Mouse (Mus musculus) spleen, postnatal 14 days (tissue): ENCODE results near the gene Syce1.

Source experiments
- DNase-seq, 2 experiments: peaks; one replicate each; pipeline ENCODE4 v3.0.0; 2021 to 2022; ENCODE audit warnings: low spot score in 2 of 2

Syce1 gene

DNA sequence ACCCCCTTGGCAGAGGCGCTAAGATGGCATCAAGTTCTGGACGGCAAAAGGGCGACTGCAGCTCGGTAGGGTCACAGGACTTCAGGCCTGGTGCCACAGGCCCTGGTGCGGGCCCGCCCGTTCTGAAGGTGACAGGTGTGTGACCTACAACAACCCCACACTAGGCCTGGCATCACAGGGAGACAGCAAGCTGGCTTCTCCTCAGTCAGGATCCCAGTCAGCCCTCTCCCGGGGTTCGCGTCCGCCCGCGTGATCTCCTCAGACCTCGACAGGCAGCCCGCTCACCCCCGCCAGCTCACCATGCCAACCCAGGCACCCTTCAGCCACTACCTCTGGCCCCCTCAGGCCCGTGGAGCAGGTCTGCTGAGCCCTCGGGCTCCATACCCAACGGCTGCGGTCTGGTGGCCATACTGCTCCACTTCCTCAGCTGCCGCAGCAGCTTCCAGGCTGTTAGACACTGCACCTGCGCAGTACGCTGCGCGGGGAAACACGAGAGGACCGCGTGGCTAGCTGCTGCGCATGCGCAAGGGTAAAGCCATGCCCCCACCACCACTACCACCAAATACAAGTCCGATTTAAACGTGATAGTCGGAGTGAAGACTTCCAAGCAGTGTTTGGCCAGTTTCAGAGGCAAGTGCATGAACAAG, at the start of gene Syce1:
Gene Syce1, minus strand, starts transcription at position 447 of the 647 bp plus-strand sequence.
- DNase-seq: no peak

DNA sequence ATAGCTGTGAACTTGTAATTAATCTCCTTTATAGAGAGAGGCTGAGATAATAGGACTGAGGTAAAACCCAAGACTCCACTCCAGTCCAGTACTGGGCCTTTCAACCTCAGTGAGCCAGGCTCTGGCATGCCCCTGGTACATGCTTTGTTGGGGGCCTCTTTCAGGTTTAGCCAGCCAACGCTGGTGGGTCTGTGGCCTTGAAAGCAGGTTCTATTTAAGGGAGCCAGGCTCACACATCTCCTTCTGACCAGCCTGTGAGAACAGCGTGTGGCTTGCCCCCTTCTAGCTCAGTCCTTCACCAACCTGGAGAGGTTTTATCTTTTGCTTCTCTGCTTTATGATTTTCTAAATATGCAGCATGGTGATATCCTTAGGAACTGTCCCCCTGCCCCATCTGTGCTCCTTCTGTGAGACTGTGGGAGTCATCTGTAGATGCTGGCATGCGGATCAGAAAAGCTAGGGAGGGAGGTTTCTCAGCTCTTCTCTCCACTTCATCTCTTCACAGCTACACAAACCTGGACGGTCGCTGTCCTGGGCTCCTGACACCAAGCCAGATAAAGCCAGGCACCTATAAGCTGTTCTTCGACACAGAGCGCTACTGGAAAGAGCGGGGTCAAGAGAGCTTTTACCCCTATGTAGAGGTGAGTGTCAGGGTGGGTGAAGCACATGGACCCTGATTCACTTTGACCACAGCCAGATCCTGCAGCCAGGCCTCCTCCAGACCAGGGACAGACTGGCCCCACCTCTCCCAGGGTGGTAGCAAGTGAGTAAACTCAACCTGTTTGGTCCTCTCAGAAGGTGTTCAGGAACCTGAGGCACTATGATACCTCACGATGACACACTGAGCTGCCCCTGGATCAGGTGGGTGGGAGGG, 48.8 kb upstream of the Syce1 start:
- no peak for DNase-seq

DNA sequence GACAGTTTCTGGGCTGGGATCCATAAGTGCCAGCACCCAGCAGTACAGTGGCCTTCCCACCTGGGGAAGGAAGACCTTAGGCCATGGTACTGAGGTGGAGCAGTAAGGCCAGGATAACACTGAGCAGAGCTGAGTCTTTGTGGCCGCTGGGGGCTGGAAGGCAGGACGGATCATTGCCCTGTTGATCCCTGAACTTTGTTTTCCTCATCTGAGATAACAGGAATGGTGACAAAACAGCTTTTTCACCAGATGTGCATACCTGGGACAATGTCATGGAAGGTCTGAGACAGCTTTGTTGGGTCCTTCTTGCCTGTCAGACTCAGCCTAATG, 48.1 kb upstream of the Syce1 start:
- DNase-seq: no peak

- DNase-seq: no peak
Observed at GRCm38 (mm10) chr7:140834968-140835757, 47.5 kb upstream of the Syce1 start, which contains the start of gene Urah. Gene Urah (plus strand): TSS chr7:140835018.

DNA sequence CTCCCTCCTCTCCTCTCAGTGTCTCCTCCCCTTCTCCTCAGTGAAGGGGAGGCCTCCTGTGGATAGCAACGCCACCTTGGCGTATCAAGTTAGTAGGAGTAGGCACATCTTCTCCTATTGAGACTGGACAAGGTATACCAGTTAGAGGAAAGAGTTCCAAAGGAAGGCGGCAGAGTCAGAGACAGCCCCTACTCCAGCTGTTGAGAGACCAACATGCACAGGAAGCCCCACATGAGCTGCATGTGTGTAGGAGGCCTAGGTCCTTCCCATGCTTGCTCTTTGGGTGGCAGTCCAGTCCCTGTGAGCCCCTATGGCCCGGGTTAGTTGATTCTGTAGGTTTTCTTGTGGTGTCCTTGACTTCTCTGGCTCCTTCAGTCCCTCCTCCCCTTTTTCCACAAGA, 45.7 kb upstream of the Syce1 start:
- DNase-seq: no peak

DNA sequence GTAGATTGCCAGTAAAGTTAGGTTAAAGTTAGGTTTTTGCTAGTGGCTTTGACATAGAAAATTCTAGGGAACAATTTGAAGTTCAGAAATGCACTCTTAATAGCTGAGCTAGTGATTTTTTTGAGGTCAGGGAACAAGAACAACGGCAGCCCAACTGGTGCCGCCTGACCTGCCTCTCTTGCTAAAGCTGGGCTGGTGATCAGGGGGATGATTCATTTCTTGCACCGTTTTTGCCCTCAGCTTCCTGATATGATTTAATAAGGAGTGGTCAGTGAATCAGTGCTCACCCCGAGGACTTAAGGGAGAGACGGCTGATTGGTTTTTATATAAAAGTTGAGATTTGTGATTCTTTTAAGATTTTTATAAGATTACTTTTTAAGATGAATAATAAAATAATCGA, 43.8 kb upstream of the Syce1 start:
- DNase-seq: no peak

GRCm38 (mm10) chr7:140828171-140828881, 40.7 kb upstream of the Syce1 start:
- no peak for DNase-seq

- no peak for DNase-seq
Observed at GRCm38 (mm10) chr7:140822731-140823130, 35.1 kb upstream of the Syce1 start.

- no peak for DNase-seq
Observed at GRCm38 (mm10) chr7:140821653-140822329, 34.1 kb upstream of the Syce1 start, which contains the start of gene Zfp941. Gene Zfp941 (minus strand): TSS chr7:140822178.

- no peak for DNase-seq
Observed at GRCm38 (mm10) chr7:140821305-140821652, 33.6 kb upstream of the Syce1 start.

- DNase-seq: no peak
Observed at GRCm38 (mm10) chr7:140820173-140820572, 32.5 kb upstream of the Syce1 start.

DNA sequence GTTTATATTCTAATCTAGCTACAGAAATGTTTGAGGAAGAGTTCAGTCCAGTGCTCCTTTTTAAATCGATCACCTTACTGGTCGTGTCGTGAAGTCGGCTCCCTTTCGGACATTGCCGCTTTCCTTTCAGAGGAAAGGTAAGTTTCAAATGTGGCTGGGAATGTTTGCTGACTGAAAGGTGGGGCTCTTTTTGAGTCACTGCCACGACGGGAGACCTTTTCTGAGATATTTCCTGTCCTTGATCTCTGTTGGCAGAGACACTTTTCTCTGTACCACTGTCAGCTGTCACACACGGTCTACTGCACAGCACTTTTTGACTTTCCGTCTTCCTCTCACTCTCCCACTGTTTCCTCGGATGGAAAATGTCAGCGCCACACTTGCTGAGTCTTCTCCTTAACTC, 25.2 kb upstream of the Syce1 start:
- DNase-seq: no peak

GRCm38 (mm10) chr7:140811714-140812113, 24.1 kb upstream of the Syce1 start:
- no peak for DNase-seq

- no peak for DNase-seq
Observed at GRCm38 (mm10) chr7:140810496-140810895, 22.8 kb upstream of the Syce1 start.

- DNase-seq: no peak
Observed at GRCm38 (mm10) chr7:140805704-140806103, 18.1 kb upstream of the Syce1 start.

GRCm38 (mm10) chr7:140802629-140803028, 15.0 kb upstream of the Syce1 start:
- no peak for DNase-seq

GRCm38 (mm10) chr7:140798212-140798611, 10.6 kb upstream of the Syce1 start:
- DNase-seq: no peak

GRCm38 (mm10) chr7:140797619-140798018, 10.0 kb upstream of the Syce1 start:
- no peak for DNase-seq

DNA sequence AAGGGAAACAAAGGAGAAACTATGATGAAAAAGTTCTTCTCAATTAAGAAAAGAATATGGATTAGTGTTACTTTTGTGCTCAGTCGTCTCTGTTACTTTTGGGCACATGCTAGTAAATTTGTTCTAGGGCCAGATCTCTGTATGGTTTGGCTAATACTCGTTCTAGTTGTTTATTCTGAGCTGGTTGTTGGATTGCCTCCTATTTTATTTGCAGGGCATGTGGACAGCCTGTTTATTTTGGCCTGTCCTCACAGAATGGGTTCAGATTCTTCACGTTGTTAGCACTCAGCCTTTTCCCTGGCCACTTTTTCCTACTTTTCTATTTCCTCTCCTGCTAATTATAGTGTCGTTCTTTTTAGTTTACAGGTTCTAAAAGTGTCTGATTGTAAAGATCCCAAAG, 5.9 kb upstream of the Syce1 start:
- no peak for DNase-seq

DNA sequence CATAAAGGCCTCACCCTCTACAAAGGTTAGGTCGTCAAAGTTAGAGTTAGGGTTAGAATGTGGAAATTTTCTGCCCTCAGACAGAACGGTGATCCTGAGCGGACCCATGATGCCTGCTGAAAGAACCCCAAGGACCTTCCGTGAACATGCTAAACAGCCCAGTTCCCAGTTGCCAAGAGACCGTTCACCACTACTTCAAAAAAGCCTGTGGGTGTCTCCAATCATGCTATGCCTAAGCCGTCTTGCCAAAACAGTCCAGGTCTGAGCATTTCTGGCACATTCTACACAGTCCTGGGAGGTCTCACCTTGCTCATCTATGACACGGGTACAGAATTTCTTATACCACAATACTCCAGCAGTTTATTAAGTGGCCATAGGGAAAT, 392 bp upstream of the Syce1 start:
- DNase-seq: no peak

GRCm38 (mm10) chr7:140780548-140780947, 7.1 kb downstream of the Syce1 start:
- no peak for DNase-seq
